Mouse (Mus musculus) hindbrain, embryonic 12.5 days (tissue): Measurements from ENCODE around the gene Actn4. TPM values are rescaled to one million over a fixed set of nuclear protein-coding genes. Genes with fewer than 3 reads are reported as not detected.

Source experiments
- ATAC-seq: fragments of 200-750 bp; cut with Nextera tagmentation; 2 replicates; pipeline ENCODE4 v1.8.0; 2017; ENCODE audit warnings: moderate TSS enrichment; ENCODE audit not compliant: low FRiP score
- H3K27ac ChIP-seq: fragments of 300-500 bp; sonication (generic); 2 replicates; pipeline ENCODE4 v1.5.1; 2016; ENCODE audit warnings: mild to moderate bottlenecking
- H3K27me3 ChIP-seq: fragments of 300-500 bp; sonication (generic); 2 replicates; pipeline ENCODE4 v1.6.1; 2016; ENCODE audit warnings: mild to moderate bottlenecking
- H3K36me3 ChIP-seq: fragments of 300-500 bp; sonication (generic); 2 replicates; pipeline ENCODE4 v1.6.1; 2016; ENCODE audit warnings: mild to moderate bottlenecking
- H3K4me1 ChIP-seq: fragments of 300-500 bp; sonication (generic); 2 replicates; pipeline ENCODE4 v1.6.1; 2016
- H3K4me2 ChIP-seq: fragments of 300-500 bp; sonication (generic); replicated peaks from 2 replicates; pipeline ENCODE4 v1.6.1; 2016; ENCODE audit warnings: mild to moderate bottlenecking
- H3K4me3 ChIP-seq: fragments of 300-500 bp; sonication (generic); 2 replicates; pipeline ENCODE4 v1.5.1; 2016; ENCODE audit warnings: mild to moderate bottlenecking
- H3K9ac ChIP-seq: fragments of 300-500 bp; sonication (generic); 2 replicates; pipeline ENCODE4 v1.6.1; 2016; ENCODE audit warnings: mild to moderate bottlenecking, moderate library complexity
- H3K9me3 ChIP-seq: fragments of 300-500 bp; sonication (generic); replicated peaks from 2 replicates; pipeline ENCODE4 v1.6.1; 2016; ENCODE audit warnings: mild to moderate bottlenecking
- WGBS: fragments of 180-500 bp; shearing (Covaris S2); methylation state at CpG from one replicate; pipeline ENCODE4 v1.1.7; 2016; 5-methylcytosine and 5-hydroxymethylcytosine counted together
- polyA plus RNA-seq: library from polyadenylated mRNA; unstranded; fragments of >200 nt; fragmentation: Nextera tagmentation; extraction: Ambion mirVana; gene quantifications from 2 replicates; pipeline ENCODE4 v1.2.1, GENCODE M21; 2016

Actn4 gene
- 194 and 200 TPM in 2 replicates for polyA plus RNA-seq

- Histone ChIP-seq H3K4me1 (peaks cover 42% of the 10 kb centered on the region), H3K4me2 (peak within 1 kb of the TSS; percentile 89), H3K27ac (peak within 1 kb of the TSS; percentile 88), H3K9me3 (no peaks in the 10 kb centered on the region), H3K4me3 (peak within 1 kb of the TSS; percentile 96), H3K36me3 (no peaks in the 10 kb centered on the region), H3K27me3 (no peaks in the 10 kb centered on the region), H3K9ac (peak within 1 kb of the TSS; percentile 98)
- peak; percentile 92 for ATAC-seq
- under 1% methylated on average over 75 of the region's 76 CpGs for WGBS
These were observed at the start of gene Actn4 for GRCm38 (mm10) chr7:28961927-28962670. Gene Actn4 (minus strand): TSS chr7:28962340.

GRCm38 (mm10) chr7:29008714-29009113, 46.6 kb upstream of the Actn4 start:
- H3K36me3 ChIP-seq = no peaks in the 10 kb centered on the region
- no peak overlapping the region for H3K27ac ChIP-seq
- H3K9ac ChIP-seq = no peak overlapping the region
- H3K4me2 ChIP-seq = no peak overlapping the region
- H3K9me3 ChIP-seq = no peaks in the 10 kb centered on the region
- no peak for ATAC-seq
- no peaks in the 10 kb centered on the region for H3K4me1 ChIP-seq
- no peaks in the 10 kb centered on the region for H3K27me3 ChIP-seq
- 75% methylated on average over 9 of the region's 9 CpGs for WGBS
- H3K4me3 ChIP-seq = no peak overlapping the region

GRCm38 (mm10) chr7:29008171-29008570, 46.0 kb upstream of the Actn4 start:
- Histone ChIP-seq H3K9ac (no peak overlapping the region), H3K27ac (no peak overlapping the region), H3K4me2 (no peak overlapping the region), H3K4me3 (no peak overlapping the region), H3K4me1 (no peaks in the 10 kb centered on the region), H3K27me3 (no peaks in the 10 kb centered on the region), H3K9me3 (no peaks in the 10 kb centered on the region), H3K36me3 (no peaks in the 10 kb centered on the region)
- no peak for ATAC-seq
- WGBS = 90% methylated on average over 10 of the region's 10 CpGs

- no peak overlapping the region for H3K27ac ChIP-seq
- no peak overlapping the region for H3K4me3 ChIP-seq
- H3K9me3 ChIP-seq = no peaks in the 10 kb centered on the region
- H3K9ac ChIP-seq = no peak overlapping the region
- no peaks in the 10 kb centered on the region for H3K4me1 ChIP-seq
- 81% methylated on average over 9 of the region's 9 CpGs for WGBS
- H3K27me3 ChIP-seq = no peaks in the 10 kb centered on the region
- no peak overlapping the region for H3K4me2 ChIP-seq
- H3K36me3 ChIP-seq = no peaks in the 10 kb centered on the region
- no peak for ATAC-seq
These were observed 45.3 kb upstream of the Actn4 start for GRCm38 (mm10) chr7:29007224-29008101.

GRCm38 (mm10) chr7:29000651-29001605, 38.8 kb upstream of the Actn4 start:
- Histone ChIP-seq H3K4me2 (peak overlapping the region; percentile 92), H3K36me3 (no peaks in the 10 kb centered on the region), H3K9ac (peak overlapping the region; percentile 67), H3K27me3 (peaks cover 15% of the 10 kb centered on the region), H3K4me3 (peak overlapping the region; percentile 48), H3K9me3 (no peaks in the 10 kb centered on the region), H3K4me1 (peaks cover 10% of the 10 kb centered on the region; the same call in 1 of the 2 replicates), H3K27ac (peak overlapping the region; percentile 44; the same call in 1 of the 2 replicates)
- peak; percentile 67 for ATAC-seq
- 7% methylated on average over 43 of the region's 43 CpGs for WGBS

- no peaks in the 10 kb centered on the region for H3K27me3 ChIP-seq
- H3K36me3 ChIP-seq = no peaks in the 10 kb centered on the region
- H3K4me1 ChIP-seq = no peaks in the 10 kb centered on the region
- no peak overlapping the region for H3K9ac ChIP-seq
- no peak for ATAC-seq
- WGBS = 87% methylated on average over 3 of the region's 3 CpGs
- H3K4me2 ChIP-seq = no peak overlapping the region
- H3K4me3 ChIP-seq = no peak overlapping the region
- no peak overlapping the region for H3K27ac ChIP-seq
- H3K9me3 ChIP-seq = no peaks in the 10 kb centered on the region
These were observed 31.3 kb upstream of the Actn4 start for GRCm38 (mm10) chr7:28993402-28993801.

GRCm38 (mm10) chr7:28992997-28993396, 30.9 kb upstream of the Actn4 start:
- no peak overlapping the region for H3K27ac ChIP-seq
- no peaks in the 10 kb centered on the region for H3K9me3 ChIP-seq
- no peaks in the 10 kb centered on the region for H3K27me3 ChIP-seq
- no peak overlapping the region for H3K4me2 ChIP-seq
- H3K4me3 ChIP-seq = no peak overlapping the region
- no peak for ATAC-seq
- no peaks in the 10 kb centered on the region for H3K4me1 ChIP-seq
- 91% methylated on average over 3 of the region's 3 CpGs for WGBS
- no peaks in the 10 kb centered on the region for H3K36me3 ChIP-seq
- no peak overlapping the region for H3K9ac ChIP-seq

GRCm38 (mm10) chr7:28991616-28992015, 29.5 kb upstream of the Actn4 start:
- WGBS = 65% methylated on average over 5 of the region's 5 CpGs
- Histone ChIP-seq H3K9me3 (no peaks in the 10 kb centered on the region), H3K9ac (no peak overlapping the region), H3K4me2 (no peak overlapping the region), H3K4me1 (no peaks in the 10 kb centered on the region), H3K36me3 (no peaks in the 10 kb centered on the region), H3K4me3 (no peak overlapping the region), H3K27me3 (no peaks in the 10 kb centered on the region), H3K27ac (no peak overlapping the region)
- no peak for ATAC-seq

- 55% methylated on average over 14 of the region's 14 CpGs for WGBS
- no peaks in the 10 kb centered on the region for H3K4me1 ChIP-seq
- no peaks in the 10 kb centered on the region for H3K9me3 ChIP-seq
- H3K36me3 ChIP-seq = no peaks in the 10 kb centered on the region
- no peak for ATAC-seq
- no peak overlapping the region for H3K27ac ChIP-seq
- H3K9ac ChIP-seq = no peak overlapping the region
- H3K27me3 ChIP-seq = no peaks in the 10 kb centered on the region
- no peak overlapping the region for H3K4me3 ChIP-seq
- H3K4me2 ChIP-seq = no peak overlapping the region
These were observed 28.7 kb upstream of the Actn4 start for GRCm38 (mm10) chr7:28990766-28991273.

GRCm38 (mm10) chr7:28985207-28985606, 23.1 kb upstream of the Actn4 start:
- peaks cover 14% of the 10 kb centered on the region for H3K4me1 ChIP-seq
- no peak overlapping the region for H3K4me2 ChIP-seq
- 89% methylated on average over 7 of the region's 7 CpGs for WGBS
- H3K36me3 ChIP-seq = no peaks in the 10 kb centered on the region
- H3K9me3 ChIP-seq = no peaks in the 10 kb centered on the region
- H3K27me3 ChIP-seq = no peaks in the 10 kb centered on the region
- no peak for ATAC-seq
- no peak overlapping the region for H3K27ac ChIP-seq
- no peak overlapping the region for H3K4me3 ChIP-seq
- no peak overlapping the region for H3K9ac ChIP-seq

GRCm38 (mm10) chr7:28984452-28984851, 22.3 kb upstream of the Actn4 start:
- Histone ChIP-seq H3K27ac (no peak overlapping the region), H3K4me3 (no peak overlapping the region), H3K9ac (no peak overlapping the region), H3K9me3 (no peaks in the 10 kb centered on the region), H3K4me1 (peaks cover 14% of the 10 kb centered on the region), H3K4me2 (no peak overlapping the region), H3K36me3 (peaks cover under 1% of the 10 kb centered on the region), H3K27me3 (no peaks in the 10 kb centered on the region)
- WGBS = 89% methylated on average over 1 of the region's 1 CpGs
- ATAC-seq = no peak
